Mouse (Mus musculus): ENCODE results near the gene Lasp1.

Lasp1 gene

GRCm38 (mm10) chr11:97810970-97811369, 12.2 kb downstream of the Lasp1 start:
- DNase-seq (ENCODE audit: low read depth, low spot score): no peak

GRCm38 (mm10) chr11:97811569-97812362, 13.0 kb downstream of the Lasp1 start:
- no peak for DNase-seq (ENCODE audit: low read depth, low spot score)

GRCm38 (mm10) chr11:97812491-97812921, 13.7 kb downstream of the Lasp1 start:
- DNase-seq (ENCODE audit: low read depth, low spot score): no peak

- DNase-seq (ENCODE audit: low read depth, low spot score): no peak
These were observed 14.3 kb downstream of the Lasp1 start for GRCm38 (mm10) chr11:97813085-97813484.

- DNase-seq (ENCODE audit: low read depth, low spot score): no peak
These were observed 15.1 kb downstream of the Lasp1 start for GRCm38 (mm10) chr11:97813746-97814515.

- DNase-seq (ENCODE audit: low read depth, low spot score): no peak
These were observed 16.9 kb downstream of the Lasp1 start for GRCm38 (mm10) chr11:97815736-97816135.

- DNase-seq (ENCODE audit: low read depth, low spot score): no peak
These were observed 17.4 kb downstream of the Lasp1 start for GRCm38 (mm10) chr11:97816176-97816575.

GRCm38 (mm10) chr11:97816916-97817315, 18.1 kb downstream of the Lasp1 start:
- DNase-seq (ENCODE audit: low read depth, low spot score): no peak

GRCm38 (mm10) chr11:97817379-97817778, 18.6 kb downstream of the Lasp1 start:
- DNase-seq (ENCODE audit: low read depth, low spot score): no peak

- no peak for DNase-seq (ENCODE audit: low read depth, low spot score)
These were observed 19.2 kb downstream of the Lasp1 start for GRCm38 (mm10) chr11:97818003-97818402.

GRCm38 (mm10) chr11:97818571-97818970, 19.8 kb downstream of the Lasp1 start:
- DNase-seq (ENCODE audit: low read depth, low spot score): no peak

- DNase-seq (ENCODE audit: low read depth, low spot score): no peak
These were observed 20.3 kb downstream of the Lasp1 start for GRCm38 (mm10) chr11:97819102-97819501.

- no peak for DNase-seq (ENCODE audit: low read depth, low spot score)
These were observed 21.1 kb downstream of the Lasp1 start for GRCm38 (mm10) chr11:97819923-97820322.

- DNase-seq (ENCODE audit: low read depth, low spot score): no peak
These were observed 22.0 kb downstream of the Lasp1 start for GRCm38 (mm10) chr11:97820840-97821239.

GRCm38 (mm10) chr11:97821401-97822064, 22.7 kb downstream of the Lasp1 start:
- no peak for DNase-seq (ENCODE audit: low read depth, low spot score)

GRCm38 (mm10) chr11:97822840-97823603, 24.2 kb downstream of the Lasp1 start:
- no peak for DNase-seq (ENCODE audit: low read depth, low spot score)

GRCm38 (mm10) chr11:97824168-97824567, 25.4 kb downstream of the Lasp1 start:
- no peak for DNase-seq (ENCODE audit: low read depth, low spot score)

- no peak for DNase-seq (ENCODE audit: low read depth, low spot score)
These were observed 26.1 kb downstream of the Lasp1 start for GRCm38 (mm10) chr11:97824895-97825294.

GRCm38 (mm10) chr11:97825295-97825694, 26.5 kb downstream of the Lasp1 start:
- DNase-seq (ENCODE audit: low read depth, low spot score): no peak

- DNase-seq (ENCODE audit: low read depth, low spot score): no peak
These were observed 27.2 kb downstream of the Lasp1 start for GRCm38 (mm10) chr11:97825971-97826370.

GRCm38 (mm10) chr11:97826414-97826813, 27.6 kb downstream of the Lasp1 start:
- DNase-seq (ENCODE audit: low read depth, low spot score): no peak

All from telencephalon, adult 2 months (tissue).